Mouse (Mus musculus) megakaryocyte-erythroid progenitor cell, adult 5-6 weeks (primary cell): ENCODE data around the gene Gm11569. TPM values are rescaled to one million over a fixed set of nuclear protein-coding genes. Genes with fewer than 3 reads are reported as not detected.
"Not testable (repeated sequence)": the region's sequence is repeated elsewhere in the genome, so short reads cannot be mapped to it uniquely, and the experiment has no call there.

ENCODE experiments used
- ATAC-seq: replicated peaks from 2 replicates; pipeline ENCODE4 v1.8.0; 2016; ENCODE audit warnings: mild to moderate bottlenecking, inconsistent platforms; ENCODE audit not compliant: severe bottlenecking, poor library complexity, low FRiP score, low TSS enrichment
- total RNA-seq, 2 experiments: library from RNA; stranded (forward) in 1 of 2; stranded (reverse) in 1 of 2; fragments of 200-1000, 215-1000 nt in 1 of 2; fragments of >200 nt in 1 of 2; fragmentation: Nextera tagmentation in 1 of 2; gene quantifications; 2 replicates each; pipeline ENCODE4 v1.2.3; 2014 to 2017

Gene Gm11569
- not detected in 2 replicates for total RNA-seq (2014; fragmentation: Nextera tagmentation)
- total RNA-seq (2017) = not detected in 2 replicates

DNA sequence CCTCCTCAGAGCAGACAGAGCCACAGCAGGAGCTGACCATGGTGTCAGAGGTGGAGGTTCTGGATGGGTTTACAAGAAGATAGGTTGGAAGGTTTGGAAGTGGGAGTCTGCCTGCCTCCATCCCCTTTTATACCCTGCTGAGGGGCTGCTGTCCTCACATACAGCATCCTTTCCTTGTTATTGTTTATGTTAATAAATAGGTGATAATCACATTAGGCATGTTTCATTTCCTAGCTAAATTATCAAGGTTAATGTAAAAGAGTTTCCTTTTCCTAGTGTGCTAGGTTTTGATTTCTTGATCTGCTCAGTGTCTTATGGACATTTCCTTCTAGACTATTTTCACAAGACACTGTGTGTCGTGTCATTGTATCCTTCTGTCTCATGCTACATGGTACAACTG, at the start of gene Gm11569:
Gene Gm11569, minus strand, starts transcription at position 101 of the 400 bp plus-strand sequence.
- not testable (repeated sequence) for ATAC-seq

DNA sequence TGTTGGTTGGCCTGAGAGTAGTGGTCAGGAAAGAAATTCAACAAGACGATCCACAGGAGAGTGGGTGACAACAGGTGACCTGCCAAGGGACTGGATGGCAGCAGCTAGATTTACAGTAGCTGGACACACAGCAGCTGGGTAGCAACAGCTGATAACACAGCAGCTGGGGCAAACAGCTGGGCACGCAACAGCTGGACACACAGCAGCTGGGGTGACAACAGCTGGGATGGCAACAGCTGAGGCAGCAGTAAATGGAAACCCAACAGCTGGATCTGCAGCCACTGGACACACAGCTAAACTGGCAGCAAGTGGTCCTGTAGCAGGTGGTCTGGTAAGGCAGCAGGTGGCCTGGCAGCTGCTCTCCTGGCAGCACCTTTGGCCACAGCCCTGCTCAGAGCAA, 48.0 kb upstream of the Gm11569 start:
- no peak for ATAC-seq

DNA sequence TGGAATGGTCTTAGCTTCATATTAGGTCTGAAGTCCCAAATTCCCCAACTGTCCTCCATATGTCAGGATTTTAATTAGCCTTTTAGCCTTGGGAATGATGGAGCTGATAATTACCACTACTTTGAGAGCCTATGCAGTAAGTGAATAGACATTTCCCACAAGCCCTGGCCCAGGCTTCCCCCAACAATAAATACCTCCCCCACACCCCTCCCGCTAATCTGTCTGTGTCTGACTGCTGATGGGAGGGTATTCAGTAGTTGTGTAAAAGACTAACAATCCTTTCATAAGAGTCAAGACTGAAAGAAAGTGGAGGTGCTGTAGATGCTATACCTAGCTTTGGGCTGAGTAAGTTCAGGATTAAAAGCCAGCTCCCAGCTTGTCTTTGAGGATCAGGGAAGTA, 43.5 kb upstream of the Gm11569 start:
- no peak for ATAC-seq

DNA sequence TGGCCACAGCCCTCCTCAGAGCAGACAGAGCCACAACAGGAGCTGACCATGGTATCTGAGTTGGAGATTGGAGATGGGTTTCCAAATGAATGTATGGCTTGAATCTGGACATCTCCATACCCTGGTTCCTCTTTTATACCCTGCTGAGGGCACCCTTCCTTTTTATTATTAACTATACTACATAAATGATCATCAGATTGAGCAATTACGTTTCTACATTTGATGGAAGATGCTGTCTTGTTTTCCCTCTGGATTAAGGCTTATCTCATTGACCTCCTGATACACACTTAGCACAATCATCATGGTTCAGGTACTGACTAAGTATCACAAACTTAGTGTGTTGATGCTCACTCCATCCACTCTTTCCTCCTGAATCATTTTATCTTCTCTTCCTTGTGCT, 39.2 kb upstream of the Gm11569 start, which contains the start of gene 2300003K06Rik:
Gene 2300003K06Rik, minus strand, starts transcription at position 101 of the 400 bp plus-strand sequence.
- ATAC-seq = no peak

DNA sequence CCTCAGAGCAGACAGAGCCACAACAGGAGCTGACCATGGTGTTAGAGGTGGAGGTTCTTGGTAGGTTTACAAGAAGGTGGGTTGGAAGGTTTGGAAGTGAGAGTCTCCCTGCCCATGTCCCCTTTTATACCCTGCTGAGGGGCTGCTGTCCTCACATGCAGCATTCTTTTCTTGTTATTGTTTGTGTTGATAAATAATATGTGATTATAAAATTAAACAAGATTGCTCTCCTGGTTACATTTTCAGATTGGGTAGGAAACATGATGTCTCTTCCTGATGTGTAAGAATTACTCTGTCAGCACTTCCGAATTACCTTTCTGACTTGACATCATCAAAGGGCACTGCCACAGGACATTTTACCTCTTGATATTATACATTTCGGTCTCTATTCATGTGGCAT, 16.8 kb upstream of the Gm11569 start, which contains the start of gene Gm11564:
Gene Gm11564, minus strand, starts transcription at position 101 of the 400 bp plus-strand sequence.
- ATAC-seq = not testable (repeated sequence)

DNA sequence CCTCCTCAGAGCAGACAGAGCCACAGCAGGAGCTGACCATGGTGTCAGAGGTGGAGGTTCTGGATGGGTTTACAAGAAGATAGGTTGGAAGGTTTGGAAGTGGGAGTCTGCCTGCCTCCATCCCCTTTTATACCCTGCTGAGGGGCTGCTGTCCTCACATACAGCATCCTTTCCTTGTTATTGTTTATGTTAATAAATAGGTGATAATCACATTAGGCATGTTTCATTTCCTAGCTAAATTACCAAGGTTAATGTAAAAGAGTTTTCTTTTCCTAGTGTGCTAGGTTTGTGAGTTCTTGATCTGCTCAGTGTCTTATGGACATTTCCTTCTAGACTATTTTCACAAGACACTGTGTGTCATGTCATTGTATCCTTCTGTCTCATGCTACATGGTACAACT, 11.1 kb upstream of the Gm11569 start, which contains the start of gene Krtap4-13:
Gene Krtap4-13, minus strand, starts transcription at position 101 of the 400 bp plus-strand sequence.
- not testable (repeated sequence) for ATAC-seq

DNA sequence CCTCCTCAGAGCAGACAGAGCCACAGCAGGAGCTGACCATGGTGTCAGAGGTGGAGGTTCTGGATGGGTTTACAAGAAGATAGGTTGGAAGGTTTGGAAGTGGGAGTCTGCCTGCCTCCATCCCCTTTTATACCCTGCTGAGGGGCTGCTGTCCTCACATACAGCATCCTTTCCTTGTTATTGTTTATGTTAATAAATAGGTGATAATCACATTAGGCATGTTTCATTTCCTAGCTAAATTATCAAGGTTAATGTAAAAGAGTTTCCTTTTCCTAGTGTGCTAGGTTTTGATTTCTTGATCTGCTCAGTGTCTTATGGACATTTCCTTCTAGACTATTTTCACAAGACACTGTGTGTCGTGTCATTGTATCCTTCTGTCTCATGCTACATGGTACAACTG, 5.6 kb upstream of the Gm11569 start, which contains the start of gene Gm11554:
Gene Gm11554, minus strand, starts transcription at position 101 of the 400 bp plus-strand sequence.
- ATAC-seq = not testable (repeated sequence)

DNA sequence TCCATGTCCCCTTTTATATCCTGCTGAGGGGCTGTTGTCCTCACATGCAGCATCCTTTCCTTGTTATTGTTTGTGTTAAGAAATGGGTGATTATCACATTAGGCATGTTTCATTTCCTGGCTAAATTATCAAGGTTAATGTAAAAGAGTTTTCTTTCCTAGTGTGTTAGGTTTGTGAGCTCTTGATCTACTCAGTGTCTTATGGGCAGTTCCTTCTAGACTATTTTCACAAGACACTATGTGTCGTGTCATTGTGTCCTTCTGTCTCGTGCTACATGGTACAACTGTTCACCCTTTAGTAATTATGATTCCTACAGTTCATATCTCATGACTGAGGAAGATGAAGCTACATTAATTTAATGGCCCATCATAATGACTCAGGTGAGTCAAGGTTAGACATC, 5.4 kb downstream of the Gm11569 start, which contains the start of gene Gm11596:
Gene Gm11596, minus strand, starts transcription at position 101 of the 400 bp plus-strand sequence.
- ATAC-seq = no peak

DNA sequence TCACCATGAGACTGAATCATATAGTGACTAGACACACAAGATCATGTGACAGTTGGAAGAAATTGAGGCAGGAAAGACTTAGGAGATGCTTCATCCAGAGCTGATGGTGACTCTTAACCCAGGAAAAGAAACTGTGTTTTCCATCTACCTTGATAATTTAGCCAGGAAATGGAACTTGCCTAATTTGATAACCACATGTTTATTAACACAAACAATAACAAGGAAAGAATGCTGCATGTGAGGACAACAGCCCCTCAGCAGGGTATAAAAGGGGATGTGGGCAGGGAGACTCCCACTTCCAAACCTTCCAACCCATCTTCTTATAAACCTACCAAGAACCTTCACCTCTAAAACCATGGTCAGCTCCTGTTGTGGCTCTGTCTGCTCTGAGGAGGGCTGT, 13.8 kb downstream of the Gm11569 start, which contains the start of gene Krtap4-9:
Gene Krtap4-9, plus strand, starts transcription at position 301 of the 400 bp plus-strand sequence.
- ATAC-seq = not testable (repeated sequence)

DNA sequence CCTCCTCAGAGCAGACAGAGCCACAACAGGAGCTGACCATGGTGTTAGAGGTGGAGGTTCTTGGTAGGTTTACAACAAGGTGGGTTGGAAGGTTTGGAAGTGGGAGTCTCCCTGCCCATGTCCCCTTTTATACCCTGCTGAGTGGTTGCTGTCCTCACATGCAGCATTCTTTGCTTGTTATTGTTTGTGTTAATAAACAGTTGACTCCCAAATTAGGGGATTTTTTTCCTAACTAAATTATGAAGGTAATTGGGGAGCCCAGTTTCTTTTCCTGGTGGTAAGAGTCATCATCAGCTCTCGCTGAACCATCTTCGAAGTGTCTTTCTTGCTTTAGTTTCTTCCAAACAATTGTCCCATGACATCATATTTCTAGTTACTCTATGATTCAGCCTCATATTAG, 18.1 kb downstream of the Gm11569 start, which contains the start of gene Krtap4-8:
Gene Krtap4-8, minus strand, starts transcription at position 101 of the 400 bp plus-strand sequence.
- no peak for ATAC-seq

DNA sequence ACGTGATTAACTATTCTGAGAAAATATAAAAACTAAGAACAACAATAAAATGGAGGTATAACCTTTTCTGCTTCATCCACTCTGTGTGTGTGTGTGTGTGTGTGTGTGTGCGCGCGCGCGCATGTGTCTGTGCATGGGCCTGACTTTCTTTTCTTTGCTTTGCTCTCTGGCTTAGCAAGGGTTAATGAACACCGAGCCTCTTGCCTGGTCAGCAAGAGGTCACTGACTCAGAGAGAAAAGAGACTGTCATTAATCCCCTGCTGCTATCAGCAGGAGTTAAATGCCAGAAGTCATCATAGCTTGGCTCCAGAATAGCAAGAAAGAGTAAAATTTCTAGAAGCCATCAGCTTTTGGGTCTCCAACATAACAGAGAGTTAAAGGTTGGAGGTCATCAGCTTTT, 20.3 kb downstream of the Gm11569 start:
- no peak for ATAC-seq

DNA sequence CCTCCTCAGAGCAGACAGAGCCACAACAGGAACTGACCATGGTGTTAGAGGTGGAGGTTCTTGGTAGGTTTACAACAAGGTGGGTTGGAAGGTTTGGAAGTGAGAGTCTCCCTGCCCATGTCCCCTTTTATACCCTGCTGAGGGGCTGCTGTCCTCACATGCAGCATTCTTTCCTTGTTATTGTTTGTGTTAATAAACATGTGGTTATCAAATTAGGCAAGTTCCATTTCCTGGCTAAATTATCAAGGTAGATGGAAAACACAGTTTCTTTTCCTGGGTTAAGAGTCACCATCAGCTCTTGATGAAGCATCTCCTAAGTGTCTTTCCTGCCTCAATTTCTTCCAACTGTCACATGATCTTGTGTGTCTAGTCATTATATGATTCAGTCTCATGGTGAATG, 25.9 kb downstream of the Gm11569 start, which contains the start of gene Gm11595:
Gene Gm11595, minus strand, starts transcription at position 101 of the 400 bp plus-strand sequence.
- not testable (repeated sequence) for ATAC-seq

DNA sequence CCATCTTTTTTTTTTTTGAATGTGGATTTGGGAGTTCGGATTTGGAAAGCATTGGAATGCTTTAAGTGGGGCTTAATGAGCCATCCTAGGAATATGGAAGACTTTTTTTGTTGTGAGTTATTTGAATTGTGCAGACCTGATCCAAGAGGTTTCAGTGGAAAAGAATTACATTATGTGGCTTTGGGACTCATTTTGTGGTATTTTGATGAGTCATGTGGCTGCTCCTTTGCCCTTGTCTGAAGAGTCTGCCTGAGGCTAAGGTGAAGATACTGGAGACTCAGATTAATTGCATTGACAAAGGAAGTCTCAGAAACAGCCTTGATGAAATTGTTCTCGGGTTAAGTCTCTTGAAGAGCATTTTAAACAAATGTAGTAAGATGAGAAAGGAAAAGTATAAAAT, 30.3 kb downstream of the Gm11569 start:
- no peak for ATAC-seq

DNA sequence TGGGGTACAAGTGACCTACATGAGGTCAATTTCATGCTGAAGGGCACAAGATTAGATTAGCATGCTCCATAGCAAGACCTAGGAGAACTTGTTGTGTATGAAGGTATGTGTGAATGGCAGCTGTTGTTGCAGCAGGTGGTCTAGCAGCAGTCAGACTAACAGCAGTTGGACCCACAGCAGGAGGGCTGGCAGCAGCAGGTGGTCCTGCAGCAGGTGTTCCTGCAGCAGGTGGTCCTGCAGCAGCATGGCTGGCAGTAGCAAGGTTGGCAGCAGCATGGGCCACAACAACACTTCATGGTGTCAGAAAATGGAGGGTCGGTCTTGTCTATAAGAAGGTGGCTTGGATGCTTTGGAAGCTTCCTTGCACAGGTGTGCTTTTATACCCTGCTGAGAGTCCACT, 39.9 kb downstream of the Gm11569 start:
- ATAC-seq = no peak

Other genes starting within 250 kb of the Gm11569 start
Only the 30 nearest of the 43 such genes appear.
- gene Gm11937, start 188.7 kb downstream of the Gm11569 start, total RNA-seq (2014; fragmentation: Nextera tagmentation) = not detected in 2 replicates
- not detected in 2 replicates for gene Gm11937, start 188.7 kb downstream of the Gm11569 start, total RNA-seq (2017)
- not detected in 2 replicates for gene Krtap2-4, start 184.1 kb downstream of the Gm11569 start, total RNA-seq (2014; fragmentation: Nextera tagmentation)
- gene Krtap2-4, start 184.1 kb downstream of the Gm11569 start, total RNA-seq (2017) = not detected in 2 replicates
- not detected in 2 replicates for gene Gm11562, start 178.5 kb downstream of the Gm11569 start, total RNA-seq (2014; fragmentation: Nextera tagmentation)
- not detected in 2 replicates for gene Gm11562, start 178.5 kb downstream of the Gm11569 start, total RNA-seq (2017)
- gene Krtap4-1, start 170.7 kb downstream of the Gm11569 start, total RNA-seq (2014; fragmentation: Nextera tagmentation) = not detected in 2 replicates
- not detected in 2 replicates for gene Krtap4-1, start 170.7 kb downstream of the Gm11569 start, total RNA-seq (2017)
- gene Krtap4-2, start 163.8 kb downstream of the Gm11569 start, total RNA-seq (2014; fragmentation: Nextera tagmentation) = not detected in 2 replicates
- gene Krtap4-2, start 163.8 kb downstream of the Gm11569 start, total RNA-seq (2017) = not detected in 2 replicates
- not detected in 2 replicates for gene Krtap4-7, start 154.8 kb downstream of the Gm11569 start, total RNA-seq (2014; fragmentation: Nextera tagmentation)
- not detected in 2 replicates for gene Krtap4-7, start 154.8 kb downstream of the Gm11569 start, total RNA-seq (2017)
- not detected in 2 replicates for gene Gm11555, start 148.7 kb downstream of the Gm11569 start, total RNA-seq (2014; fragmentation: Nextera tagmentation)
- not detected in 2 replicates for gene Gm11555, start 148.7 kb downstream of the Gm11569 start, total RNA-seq (2017)
- gene Gm11563, start 140.0 kb downstream of the Gm11569 start, total RNA-seq (2014; fragmentation: Nextera tagmentation) = not detected in 2 replicates
- not detected in 2 replicates for gene Gm11563, start 140.0 kb downstream of the Gm11569 start, total RNA-seq (2017)
- gene Krtap4-6, start 133.0 kb downstream of the Gm11569 start, total RNA-seq (2014; fragmentation: Nextera tagmentation) = not detected in 2 replicates
- gene Krtap4-6, start 133.0 kb downstream of the Gm11569 start, total RNA-seq (2017) = not detected in 2 replicates
- gene Gm14190, start 108.2 kb downstream of the Gm11569 start, total RNA-seq (2014; fragmentation: Nextera tagmentation) = not detected in 2 replicates
- gene Gm14190, start 108.2 kb downstream of the Gm11569 start, total RNA-seq (2017) = not detected in 2 replicates
- not detected in 2 replicates for gene Gm14180, start 64.6 kb downstream of the Gm11569 start, total RNA-seq (2014; fragmentation: Nextera tagmentation)
- gene Gm14180, start 64.6 kb downstream of the Gm11569 start, total RNA-seq (2017) = not detected in 2 replicates
- gene Gm11595, start 26.0 kb downstream of the Gm11569 start, total RNA-seq (2014; fragmentation: Nextera tagmentation) = not detected in 2 replicates
- gene Gm11595, start 26.0 kb downstream of the Gm11569 start, total RNA-seq (2017) = not detected in 2 replicates
- gene Krtap4-8, start 18.2 kb downstream of the Gm11569 start, total RNA-seq (2014; fragmentation: Nextera tagmentation) = not detected in 2 replicates
- not detected in 2 replicates for gene Krtap4-8, start 18.2 kb downstream of the Gm11569 start, total RNA-seq (2017)
- gene Krtap4-9, start 13.7 kb downstream of the Gm11569 start, total RNA-seq (2014; fragmentation: Nextera tagmentation) = not detected in 2 replicates
- not detected in 2 replicates for gene Krtap4-9, start 13.7 kb downstream of the Gm11569 start, total RNA-seq (2017)
- not detected in 2 replicates for gene Gm11596, start 5.5 kb downstream of the Gm11569 start, total RNA-seq (2014; fragmentation: Nextera tagmentation)
- gene Gm11596, start 5.5 kb downstream of the Gm11569 start, total RNA-seq (2017) = not detected in 2 replicates
- not detected in 2 replicates for gene Gm11554, start 5.5 kb upstream of the Gm11569 start, total RNA-seq (2014; fragmentation: Nextera tagmentation)
- gene Gm11554, start 5.5 kb upstream of the Gm11569 start, total RNA-seq (2017) = not detected in 2 replicates
- not detected in 2 replicates for gene Krtap4-13, start 11.0 kb upstream of the Gm11569 start, total RNA-seq (2014; fragmentation: Nextera tagmentation)
- gene Krtap4-13, start 11.0 kb upstream of the Gm11569 start, total RNA-seq (2017) = not detected in 2 replicates
- not detected in 2 replicates for gene Gm11564, start 16.7 kb upstream of the Gm11569 start, total RNA-seq (2014; fragmentation: Nextera tagmentation)
- gene Gm11564, start 16.7 kb upstream of the Gm11569 start, total RNA-seq (2017) = not detected in 2 replicates
- not detected in 2 replicates for gene 2300003K06Rik, start 39.1 kb upstream of the Gm11569 start, total RNA-seq (2014; fragmentation: Nextera tagmentation)
- not detected in 2 replicates for gene 2300003K06Rik, start 39.1 kb upstream of the Gm11569 start, total RNA-seq (2017)
- gene Krtap4-16, start 52.7 kb upstream of the Gm11569 start, total RNA-seq (2014; fragmentation: Nextera tagmentation) = not detected in 2 replicates
- gene Krtap4-16, start 52.7 kb upstream of the Gm11569 start, total RNA-seq (2017) = not detected in 2 replicates
- gene Gm11568, start 59.0 kb upstream of the Gm11569 start, total RNA-seq (2014; fragmentation: Nextera tagmentation) = not detected in 2 replicates
- gene Gm11568, start 59.0 kb upstream of the Gm11569 start, total RNA-seq (2017) = not detected in 2 replicates
- gene Gm11559, start 65.5 kb upstream of the Gm11569 start, total RNA-seq (2014; fragmentation: Nextera tagmentation) = not detected in 2 replicates
- gene Gm11559, start 65.5 kb upstream of the Gm11569 start, total RNA-seq (2017) = not detected in 2 replicates
- not detected in 2 replicates for gene Krtap9-1, start 74.5 kb upstream of the Gm11569 start, total RNA-seq (2014; fragmentation: Nextera tagmentation)
- gene Krtap9-1, start 74.5 kb upstream of the Gm11569 start, total RNA-seq (2017) = not detected in 2 replicates
- gene Gm11567, start 80.3 kb upstream of the Gm11569 start, total RNA-seq (2014; fragmentation: Nextera tagmentation) = not detected in 2 replicates
- not detected in 2 replicates for gene Gm11567, start 80.3 kb upstream of the Gm11569 start, total RNA-seq (2017)
- not detected in 2 replicates for gene Krtap31-1, start 109.0 kb upstream of the Gm11569 start, total RNA-seq (2014; fragmentation: Nextera tagmentation)
- not detected in 2 replicates for gene Krtap31-1, start 109.0 kb upstream of the Gm11569 start, total RNA-seq (2017)
- gene Gm11565, start 115.8 kb upstream of the Gm11569 start, total RNA-seq (2014; fragmentation: Nextera tagmentation) = not detected in 2 replicates
- not detected in 2 replicates for gene Gm11565, start 115.8 kb upstream of the Gm11569 start, total RNA-seq (2017)
- gene Krtap31-2, start 137.4 kb upstream of the Gm11569 start, total RNA-seq (2014; fragmentation: Nextera tagmentation) = not detected in 2 replicates
- not detected in 2 replicates for gene Krtap31-2, start 137.4 kb upstream of the Gm11569 start, total RNA-seq (2017)
- not detected in 2 replicates for gene Krtap9-5, start 149.5 kb upstream of the Gm11569 start, total RNA-seq (2014; fragmentation: Nextera tagmentation)
- not detected in 2 replicates for gene Krtap9-5, start 149.5 kb upstream of the Gm11569 start, total RNA-seq (2017)
- not detected in 2 replicates for gene Krtap29-1, start 180.1 kb upstream of the Gm11569 start, total RNA-seq (2014; fragmentation: Nextera tagmentation)
- not detected in 2 replicates for gene Krtap29-1, start 180.1 kb upstream of the Gm11569 start, total RNA-seq (2017)
- not detected in 2 replicates for gene Krtap16-1, start 187.7 kb upstream of the Gm11569 start, total RNA-seq (2014; fragmentation: Nextera tagmentation)
- not detected in 2 replicates for gene Krtap16-1, start 187.7 kb upstream of the Gm11569 start, total RNA-seq (2017)